Mouse (Mus musculus): ENCODE measurements around the gene Adra1b.

- TF ChIP-seq CTCF (IDR thresholded peaks at IDR 0.05; ENCODE audit: insufficient read depth, low read length) (no peak), POLR2A (IDR thresholded peaks at IDR 0.05; ENCODE audit: borderline replicate concordance, extremely low read depth, low read depth, low read length) (no peak)
Observed at GRCm38 (mm10) chr11:43776324-43776694, 124.7 kb downstream of the Adra1b start.

Data from lung, adult 2 months (tissue).